Mouse (Mus musculus): ENCODE results near the gene Adora3. TPM values are rescaled to one million over a fixed set of nuclear protein-coding genes. Genes with fewer than 3 reads are reported as not detected.

The Adora3 gene
- polyA plus RNA-seq, 1 experiment from 2014 or later: 0.43 TPM

GRCm38 (mm10) chr3:105958204-105958603 lies 87.5 kb downstream of the Adora3 start:
- H3K27me3 ChIP-seq (replicated peaks; ENCODE audit: control insufficient read depth, insufficient read depth, low read length): no peaks in the 10 kb centered on the region
- H3K4me1 ChIP-seq (replicated peaks; ENCODE audit: control insufficient read depth, insufficient read depth, low read length): no peaks in the 10 kb centered on the region; the same call in 1 of the 2 replicates
- no peaks in the 10 kb centered on the region for H3K9me3 ChIP-seq (ENCODE audit: control insufficient read depth)
- no peak overlapping the region for H3K27ac ChIP-seq (ENCODE audit: low read depth, low read length)
- WGBS: 32% methylated on average over 5 of the region's 5 CpGs
- H3K36me3 ChIP-seq (ENCODE audit: control insufficient read depth, insufficient read depth): peaks cover 24% of the 10 kb centered on the region
- peak overlapping the region; percentile 64 for H3K4me2 ChIP-seq (replicated peaks; ENCODE audit: low read depth)
- ATAC-seq: no peak
- peak overlapping the region; percentile 95 for H3K9ac ChIP-seq (ENCODE audit: low read depth, low read length)
- TF ChIP-seq CTCF (IDR thresholded peaks at IDR 0.05; ENCODE audit: low read depth): no peak
- H3K4me3 ChIP-seq (ENCODE audit: low read depth, low read length): peak overlapping the region; percentile 91

Other genes with a start within 250 kb of the Adora3 start
- 11.4 and 12.8 TPM in 2 replicates for gene Ddx20, start 183.3 kb upstream of the Adora3 start, polyA plus RNA-seq (2015; fragmentation: Nextera tagmentation; extraction: Ambion mirVana)
- gene Inka2, start 166.3 kb upstream of the Adora3 start, polyA plus RNA-seq (2015; fragmentation: Nextera tagmentation; extraction: Ambion mirVana): 1.5 and 2.3 TPM in 2 replicates
- 119 and 121 TPM in 2 replicates for gene Rap1a, start 69.5 kb upstream of the Adora3 start, polyA plus RNA-seq (2015; fragmentation: Nextera tagmentation; extraction: Ambion mirVana)
- 0.44 and 0.48 TPM in 2 replicates for gene Tmigd3, start within 50 bp of the Adora3 start, polyA plus RNA-seq (2015; fragmentation: Nextera tagmentation; extraction: Ambion mirVana)
- 0.89 and 1.7 TPM in 2 replicates for gene I830077J02Rik, start 61.8 kb downstream of the Adora3 start, polyA plus RNA-seq (2015; fragmentation: Nextera tagmentation; extraction: Ambion mirVana)
- gene Wdr77, start 88.5 kb downstream of the Adora3 start, polyA plus RNA-seq (2015; fragmentation: Nextera tagmentation; extraction: Ambion mirVana): 33.1 and 33.4 TPM in 2 replicates
- 556 and 605 TPM in 2 replicates for gene Atp5f1, start 89.2 kb downstream of the Adora3 start, polyA plus RNA-seq (2015; fragmentation: Nextera tagmentation; extraction: Ambion mirVana)
- gene Ovgp1, start 102.9 kb downstream of the Adora3 start, polyA plus RNA-seq (2015; fragmentation: Nextera tagmentation; extraction: Ambion mirVana): 0.20 and 0.31 TPM in 2 replicates
- gene Pifo, start 143.8 kb downstream of the Adora3 start, polyA plus RNA-seq (2015; fragmentation: Nextera tagmentation; extraction: Ambion mirVana): not detected in 2 replicates
- 0.16 TPM in 1 of 2 replicates, not detected in the other for gene Chil5, start 162.0 kb downstream of the Adora3 start, polyA plus RNA-seq (2015; fragmentation: Nextera tagmentation; extraction: Ambion mirVana)
- gene Chia1, start 242.4 kb downstream of the Adora3 start, polyA plus RNA-seq (2015; fragmentation: Nextera tagmentation; extraction: Ambion mirVana): not detected in 2 replicates

Data from intestine, postnatal 0 days (tissue).